ENCODE assay signal across 9 mouse cellular contexts in genomic region chr8:70775227-70775626, GRCm38 (mm10). TPM values are rescaled to one million over a fixed set of nuclear protein-coding genes. Genes with fewer than 3 reads are reported as not detected.
DNase-seq lines count a peak whose midpoint lies in the region; ATAC-seq and TF ChIP-seq lines count a peak whose summit lies in the region.
"Had no signal": no experiment of that assay in that cellular context is flagged by ENCODE, and none has a peak within 500 bp of the region (broad histone marks: within the 10 kb centered on the region; RNA-seq: fewer than 3 reads in every experiment).

No protein-coding gene starts in this region.

- H3K27me3 ChIP-seq in heart, adult 2 months (ENCODE audit: control insufficient read depth, insufficient read depth, low read length): no peaks in the 10 kb centered on the region
- no peaks in the 10 kb centered on the region for H3K27me3 ChIP-seq in embryonic facial prominence, embryonic 10.5 days (replicated peaks; ENCODE audit: low read depth, poor library complexity, severe bottlenecking)
- H3K27me3 ChIP-seq in hindbrain, embryonic 10.5 days (ENCODE audit: insufficient read depth, poor library complexity, severe bottlenecking): peaks cover 2% of the 10 kb centered on the region; the same call in 1 of the 2 replicates
- H3K27me3 ChIP-seq in midbrain, embryonic 12.5 days: 0 out of 2 replicates have a peak, but pooled peaks cover 8% of the 10 kb centered on the region

- no peak for TF ChIP-seq CTCF in heart, adult 2 months (IDR thresholded peaks at IDR 0.05)

- peak in 1 of 2 experiments; percentile 45 for DNase-seq in heart, adult 2 months
- no peak for DNase-seq in heart, postnatal 25 days (ENCODE audit: low spot score)
- DNase-seq in embryonic facial prominence, embryonic 10.5 days (ENCODE audit: low spot score): no peak
- DNase-seq in hindbrain, embryonic 10.5 days (ENCODE audit: low spot score): no peak
- no peak for DNase-seq in thymus, postnatal 0 days (ENCODE audit: low spot score)
- DNase-seq in embryo, embryonic 10.5 days (ENCODE audit: low spot score): no peak
- DNase-seq in frontal cortex, postnatal 25 days (ENCODE audit: low spot score in 2 of 2): no peak

- 0 out of 2 replicates have a peak overlapping the region, but pooled peaks have one; percentile 6 for H3K9ac ChIP-seq in heart, adult 2 months (ENCODE audit: low read depth, low read length)
- H3K9ac ChIP-seq in midbrain, embryonic 12.5 days (replicated peaks): peak overlapping the region; percentile 96

- H3K4me2 ChIP-seq in midbrain, embryonic 12.5 days (replicated peaks): peak overlapping the region; percentile 91

- H3K9me3 ChIP-seq in embryonic facial prominence, embryonic 10.5 days: no peaks in the 10 kb centered on the region
- no peaks in the 10 kb centered on the region for H3K9me3 ChIP-seq in hindbrain, embryonic 10.5 days
- H3K9me3 ChIP-seq in midbrain, embryonic 12.5 days: no peaks in the 10 kb centered on the region

- H3K36me3 ChIP-seq in heart, adult 2 months (ENCODE audit: control insufficient read depth, insufficient read depth, low read length): no peaks in the 10 kb centered on the region
- H3K36me3 ChIP-seq in embryonic facial prominence, embryonic 10.5 days (replicated peaks): peaks cover 75% of the 10 kb centered on the region
- peaks cover 72% of the 10 kb centered on the region for H3K36me3 ChIP-seq in hindbrain, embryonic 10.5 days
- H3K36me3 ChIP-seq in midbrain, embryonic 12.5 days: peaks cover 66% of the 10 kb centered on the region

- H3K4me1 ChIP-seq in heart, adult 2 months (ENCODE audit: control insufficient read depth, insufficient read depth, low read length): peaks cover 12% of the 10 kb centered on the region
- H3K4me1 ChIP-seq in embryonic facial prominence, embryonic 10.5 days: peaks cover 42% of the 10 kb centered on the region
- H3K4me1 ChIP-seq in hindbrain, embryonic 10.5 days (replicated peaks): peaks cover 53% of the 10 kb centered on the region
- peaks cover 38% of the 10 kb centered on the region for H3K4me1 ChIP-seq in midbrain, embryonic 12.5 days

- ATAC-seq in midbrain, embryonic 12.5 days (ENCODE audit: low FRiP score, low read depth): no peak

- peak overlapping the region; percentile 12; the same call in 1 of the 2 replicates for H3K27ac ChIP-seq in heart, adult 2 months
- peak overlapping the region; percentile 96; the same call in 1 of the 2 replicates for H3K27ac ChIP-seq in embryonic facial prominence, embryonic 10.5 days (replicated peaks)
- peak overlapping the region; percentile 96 for H3K27ac ChIP-seq in hindbrain, embryonic 10.5 days
- no peak overlapping the region for H3K27ac ChIP-seq in midbrain, embryonic 12.5 days (replicated peaks)
- H3K27ac ChIP-seq: macrophage had no signal

- intact Hi-C loops in heart, adult 2 months (cut with DNase I): loop anchor here (10.0 kb wide), 1 partner anchor 250 kb away; the partner anchor contains the start of genes Fkbp8 and Kxd1
- intact Hi-C loops in heart, postnatal 25 days (cut with DNase I): no loop called here

- WGBS in heart, adult 2 months: 54% methylated on average over 5 of the region's 5 CpGs
- WGBS in embryonic facial prominence, embryonic 10.5 days: 92% methylated on average over 5 of the region's 5 CpGs
- 98% methylated on average over 5 of the region's 5 CpGs for WGBS in hindbrain, embryonic 10.5 days
- 91% methylated on average over 5 of the region's 5 CpGs for WGBS in midbrain, embryonic 12.5 days

- H3K4me3 ChIP-seq in heart, adult 2 months: peak overlapping the region; percentile 54; the same call in 1 of the 2 replicates
- peak overlapping the region; percentile 82 for H3K4me3 ChIP-seq in embryonic facial prominence, embryonic 10.5 days
- H3K4me3 ChIP-seq in hindbrain, embryonic 10.5 days: peak overlapping the region; percentile 79
- peak overlapping the region; percentile 81 for H3K4me3 ChIP-seq in midbrain, embryonic 12.5 days

- TF ChIP-seq EP300 in heart, adult 2 months (IDR thresholded peaks at IDR 0.05; ENCODE audit: insufficient read depth, low read depth, low read length): no peak

- no peak for TF ChIP-seq POLR2A in heart, adult 2 months (IDR thresholded peaks at IDR 0.05; ENCODE audit: insufficient read depth, low read depth, low read length)

- H3K79me2 ChIP-seq in heart, adult 2 months (replicated peaks; ENCODE audit: control insufficient read depth, insufficient read depth, low read length): no peaks in the 10 kb centered on the region; the same call in none of the 2 replicates

RNA-seq across cellular contexts. Expression of gene Pik3r2, which starts 1.3 kb away (rescaled TPM):
- 10 to 100 TPM; 22.0 to 22.4 TPM for total RNA-seq in heart, adult 2 months (2021)
- polyA plus RNA-seq in heart, adult 2 months (2012; rRNA removed): 34.3 and 45.5 TPM in 2 replicates
- 10 to 100 TPM; 21.8 to 25.5 TPM for total RNA-seq in heart, postnatal 25 days (2021)
- 79.2 and 79.8 TPM in 2 replicates for polyA plus RNA-seq in embryonic facial prominence, embryonic 10.5 days (2016; fragmentation: Nextera tagmentation; extraction: Ambion mirVana)
- polyA plus RNA-seq in hindbrain, embryonic 10.5 days (2016; fragmentation: Nextera tagmentation; extraction: Ambion mirVana): 73.4 and 82.1 TPM in 2 replicates
- 73.4 and 74.6 TPM in 2 replicates for polyA plus RNA-seq in midbrain, embryonic 12.5 days (2016; fragmentation: Nextera tagmentation; extraction: Ambion mirVana)
- 35.1 and 38.6 TPM in 2 replicates for polyA plus RNA-seq in thymus, postnatal 0 days (2015; fragmentation: Nextera tagmentation; extraction: Ambion mirVana)

RNA-seq across cellular contexts. Expression of gene Mpv17l2, which starts 14.5 kb away (rescaled TPM):
- total RNA-seq in heart, adult 2 months (2021): 10 to 100 TPM; 21.7 to 29.1 TPM
- polyA plus RNA-seq in heart, adult 2 months (2012; rRNA removed): 30.0 and 32.2 TPM in 2 replicates
- total RNA-seq in heart, postnatal 25 days (2021): 10 to 100 TPM; 26.7 to 28.0 TPM
- 28.2 and 34.5 TPM in 2 replicates for polyA plus RNA-seq in embryonic facial prominence, embryonic 10.5 days (2016; fragmentation: Nextera tagmentation; extraction: Ambion mirVana)
- polyA plus RNA-seq in hindbrain, embryonic 10.5 days (2016; fragmentation: Nextera tagmentation; extraction: Ambion mirVana): 35.0 and 40.6 TPM in 2 replicates
- polyA plus RNA-seq in midbrain, embryonic 12.5 days (2016; fragmentation: Nextera tagmentation; extraction: Ambion mirVana): 35.4 and 37.3 TPM in 2 replicates
- 54.3 and 54.4 TPM in 2 replicates for polyA plus RNA-seq in thymus, postnatal 0 days (2015; fragmentation: Nextera tagmentation; extraction: Ambion mirVana)

RNA-seq across cellular contexts. Expression of gene Rab3a, which starts 20.7 kb away (rescaled TPM):
- 10 to 100 TPM; 46.5 to 48.0 TPM for total RNA-seq in heart, adult 2 months (2021)
- 89.1 and 117 TPM in 2 replicates for polyA plus RNA-seq in heart, adult 2 months (2012; rRNA removed)
- 10 to 100 TPM; 49.7 to 57.6 TPM for total RNA-seq in heart, postnatal 25 days (2021)
- 13.6 and 16.2 TPM in 2 replicates for polyA plus RNA-seq in embryonic facial prominence, embryonic 10.5 days (2016; fragmentation: Nextera tagmentation; extraction: Ambion mirVana)
- polyA plus RNA-seq in hindbrain, embryonic 10.5 days (2016; fragmentation: Nextera tagmentation; extraction: Ambion mirVana): 24.8 and 70.3 TPM in 2 replicates
- polyA plus RNA-seq in midbrain, embryonic 12.5 days (2016; fragmentation: Nextera tagmentation; extraction: Ambion mirVana): 98.9 and 102 TPM in 2 replicates
- 7.0 and 8.0 TPM in 2 replicates for polyA plus RNA-seq in thymus, postnatal 0 days (2015; fragmentation: Nextera tagmentation; extraction: Ambion mirVana)

RNA-seq across cellular contexts. Expression of gene Mast3, which starts 29.6 kb away (rescaled TPM):
- 1 to 10 TPM; 6.0 to 7.4 TPM for total RNA-seq in heart, adult 2 months (2021)
- polyA plus RNA-seq in heart, adult 2 months (2012; rRNA removed): 12.7 and 13.9 TPM in 2 replicates
- 1 to 10 TPM; 5.2 to 6.3 TPM for total RNA-seq in heart, postnatal 25 days (2021)
- 12.4 and 13.9 TPM in 2 replicates for polyA plus RNA-seq in embryonic facial prominence, embryonic 10.5 days (2016; fragmentation: Nextera tagmentation; extraction: Ambion mirVana)
- 11.4 and 18.2 TPM in 2 replicates for polyA plus RNA-seq in hindbrain, embryonic 10.5 days (2016; fragmentation: Nextera tagmentation; extraction: Ambion mirVana)
- 17.1 and 18.0 TPM in 2 replicates for polyA plus RNA-seq in midbrain, embryonic 12.5 days (2016; fragmentation: Nextera tagmentation; extraction: Ambion mirVana)
- 37.2 and 37.3 TPM in 2 replicates for polyA plus RNA-seq in thymus, postnatal 0 days (2015; fragmentation: Nextera tagmentation; extraction: Ambion mirVana)

RNA-seq across cellular contexts. Expression of gene Il12rb1, which starts 33.0 kb away (rescaled TPM):
- not detected for total RNA-seq in heart, adult 2 months (2021)
- polyA plus RNA-seq in heart, adult 2 months (2012; rRNA removed): 0.15 and 0.16 TPM in 2 replicates
- total RNA-seq in heart, postnatal 25 days (2021): not detected
- polyA plus RNA-seq in embryonic facial prominence, embryonic 10.5 days (2016; fragmentation: Nextera tagmentation; extraction: Ambion mirVana): not detected in 2 replicates
- 0.05 TPM in 1 of 2 replicates, not detected in the other for polyA plus RNA-seq in hindbrain, embryonic 10.5 days (2016; fragmentation: Nextera tagmentation; extraction: Ambion mirVana)
- 0.08 TPM in 1 of 2 replicates, not detected in the other for polyA plus RNA-seq in midbrain, embryonic 12.5 days (2016; fragmentation: Nextera tagmentation; extraction: Ambion mirVana)
- 16.2 TPM in 2 replicates for polyA plus RNA-seq in thymus, postnatal 0 days (2015; fragmentation: Nextera tagmentation; extraction: Ambion mirVana)
